Mouse (Mus musculus): ENCODE results near the gene Kcnj12. TPM values are rescaled to one million over a fixed set of nuclear protein-coding genes. Genes with fewer than 3 reads are reported as not detected.

Gene Kcnj12
- polyA plus RNA-seq, 1 experiment: 0.58 TPM

DNA sequence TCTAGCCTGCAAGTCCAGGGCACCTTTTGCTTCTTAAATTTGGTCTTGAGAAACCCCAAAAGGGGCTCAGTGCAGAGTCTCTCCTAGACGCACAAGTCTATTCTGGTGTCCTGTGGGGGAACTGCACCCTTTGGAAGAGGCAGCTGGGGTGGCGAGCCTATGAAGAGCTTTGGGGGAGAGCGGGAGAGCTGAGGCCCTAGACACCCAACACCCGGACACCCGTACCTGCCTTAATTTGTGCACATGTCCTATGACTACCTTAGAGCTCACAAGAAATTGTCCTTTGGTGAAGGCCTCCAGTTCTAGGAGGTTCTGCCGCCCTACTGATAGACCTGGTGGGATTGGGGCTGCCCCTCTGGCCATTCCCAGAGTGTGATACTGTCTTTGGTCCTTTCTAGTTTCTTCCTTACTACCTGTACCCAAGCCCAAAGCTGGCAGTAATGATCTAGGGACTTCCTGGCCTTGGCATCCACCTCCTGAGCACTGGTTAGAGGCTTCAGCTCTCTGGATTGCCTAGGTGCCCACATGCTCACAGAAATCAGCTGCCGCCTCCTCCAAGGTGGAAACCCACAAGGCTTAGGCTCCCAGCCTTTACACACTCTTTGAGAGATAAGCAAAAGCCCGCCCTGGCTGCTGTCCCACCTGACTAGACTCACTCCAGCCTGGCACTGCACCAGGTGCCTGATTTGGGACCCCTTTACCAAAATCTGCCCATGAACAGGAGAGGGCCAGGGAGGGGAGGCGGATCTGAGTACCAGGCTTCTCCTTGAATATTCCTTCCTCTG is 1.2 kb downstream of the Kcnj12 start:
- no peak for DNase-seq (ENCODE audit: low read depth, low spot score)
- 50% methylated on average over 9 of the region's 9 CpGs for WGBS

DNA sequence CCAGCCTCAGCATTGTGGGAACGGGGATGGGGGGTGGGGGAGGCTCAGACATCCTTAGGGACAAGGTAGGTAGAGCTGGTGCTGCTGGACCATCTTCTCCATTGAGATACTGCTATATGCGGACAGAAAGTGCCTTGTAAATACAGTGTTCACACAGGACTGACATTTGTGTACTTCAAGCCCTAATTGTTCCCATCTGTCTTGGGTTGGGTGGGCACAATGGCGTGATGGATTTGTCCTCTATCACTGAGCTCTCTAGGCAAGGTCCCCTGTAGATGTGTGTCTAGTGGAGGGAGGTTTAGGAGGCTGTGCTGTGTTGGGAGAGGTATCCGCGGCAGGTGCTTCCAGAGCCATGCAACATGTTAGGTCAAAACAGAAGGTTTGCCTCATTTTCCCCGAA is 2.0 kb downstream of the Kcnj12 start:
- no peak for DNase-seq (ENCODE audit: low read depth, low spot score)
- WGBS: 76% methylated on average over 6 of the region's 6 CpGs

DNA sequence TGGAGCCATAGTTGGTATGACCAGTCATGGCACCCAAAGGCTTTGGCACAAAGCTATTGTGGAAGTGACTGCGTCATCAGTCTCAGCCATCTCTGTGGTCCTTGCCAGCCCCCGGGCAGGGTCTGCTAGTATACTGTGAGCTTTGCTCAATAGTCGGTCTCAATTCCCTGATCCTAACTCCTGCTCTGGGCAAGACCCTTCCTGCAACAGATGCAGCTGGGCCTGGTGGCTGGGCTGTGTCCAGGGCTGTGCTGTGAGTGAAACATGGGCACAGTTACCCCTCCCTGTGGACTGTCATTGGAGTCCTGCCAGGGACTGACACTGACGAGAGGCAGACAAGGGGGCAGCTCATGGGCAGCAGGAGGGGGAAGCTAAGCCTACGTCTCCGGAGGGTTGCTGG is 2.6 kb downstream of the Kcnj12 start:
- DNase-seq (ENCODE audit: low read depth, low spot score): no peak
- 69% methylated on average over 6 of the region's 6 CpGs for WGBS

DNA sequence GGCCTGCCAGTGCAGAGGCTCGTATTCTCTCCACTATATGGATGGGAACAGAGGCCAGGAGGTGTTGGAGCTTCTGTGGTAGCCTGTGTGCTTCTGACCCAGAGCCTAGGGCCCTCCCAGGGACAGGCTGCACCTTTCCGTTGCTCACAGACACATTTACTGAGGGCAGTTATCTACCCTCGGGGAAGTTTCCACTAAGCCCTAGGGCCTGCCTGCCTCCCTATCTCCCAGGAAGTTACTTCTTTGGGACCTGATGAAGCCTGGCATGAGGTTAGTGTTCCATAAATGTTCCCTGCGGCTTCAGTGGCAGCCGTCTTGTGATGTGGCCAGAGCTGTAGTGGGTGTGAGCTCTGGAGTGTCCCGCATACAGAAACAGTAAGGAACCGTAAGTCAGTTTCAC is 3.2 kb downstream of the Kcnj12 start:
- DNase-seq (ENCODE audit: low read depth, low spot score): no peak
- 66% methylated on average over 7 of the region's 7 CpGs for WGBS

DNA sequence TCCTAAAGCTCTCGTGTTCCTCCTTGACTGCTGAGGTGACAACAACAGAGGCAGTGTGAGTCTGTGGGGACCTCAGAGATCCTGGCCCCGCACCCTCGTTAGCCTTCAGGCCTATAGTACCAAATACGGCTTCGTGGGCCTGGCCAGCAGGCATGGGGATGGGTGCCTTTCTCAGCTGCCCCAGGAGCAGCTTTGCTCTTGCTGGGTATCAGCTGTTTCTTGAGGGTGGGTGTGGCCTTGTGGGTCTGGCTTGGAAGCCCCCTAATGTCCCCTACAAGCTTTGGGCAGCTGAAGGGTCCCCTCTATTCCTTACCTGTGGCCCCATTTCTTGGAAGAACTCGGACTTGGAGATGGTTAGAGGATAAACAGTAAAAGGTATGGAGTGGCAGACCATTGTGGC is 4.0 kb downstream of the Kcnj12 start:
- DNase-seq (ENCODE audit: low read depth, low spot score): no peak
- 74% methylated on average over 6 of the region's 6 CpGs for WGBS

DNA sequence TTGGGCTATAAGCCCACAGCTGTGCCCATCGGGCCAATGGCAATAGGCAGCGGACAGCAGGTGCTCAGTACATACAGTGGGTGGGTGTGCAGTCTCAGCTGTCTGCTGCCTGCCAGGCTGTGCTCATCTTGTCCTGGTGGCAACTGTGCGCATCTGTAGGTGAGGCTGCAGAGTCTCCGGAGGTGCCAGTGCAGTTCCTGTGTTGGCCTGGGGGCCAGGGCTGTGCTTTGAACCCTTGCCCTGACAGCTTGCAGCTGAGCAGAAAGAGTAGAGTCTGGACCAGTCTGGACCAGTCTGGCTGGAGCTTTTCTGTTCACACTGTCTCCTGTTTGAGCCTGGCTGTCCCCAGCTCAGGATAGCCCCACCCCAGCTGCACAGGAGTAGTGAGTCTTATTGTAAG is 4.8 kb downstream of the Kcnj12 start:
- WGBS: 93% methylated on average over 4 of the region's 4 CpGs
- no peak for DNase-seq (ENCODE audit: low read depth, low spot score)

DNA sequence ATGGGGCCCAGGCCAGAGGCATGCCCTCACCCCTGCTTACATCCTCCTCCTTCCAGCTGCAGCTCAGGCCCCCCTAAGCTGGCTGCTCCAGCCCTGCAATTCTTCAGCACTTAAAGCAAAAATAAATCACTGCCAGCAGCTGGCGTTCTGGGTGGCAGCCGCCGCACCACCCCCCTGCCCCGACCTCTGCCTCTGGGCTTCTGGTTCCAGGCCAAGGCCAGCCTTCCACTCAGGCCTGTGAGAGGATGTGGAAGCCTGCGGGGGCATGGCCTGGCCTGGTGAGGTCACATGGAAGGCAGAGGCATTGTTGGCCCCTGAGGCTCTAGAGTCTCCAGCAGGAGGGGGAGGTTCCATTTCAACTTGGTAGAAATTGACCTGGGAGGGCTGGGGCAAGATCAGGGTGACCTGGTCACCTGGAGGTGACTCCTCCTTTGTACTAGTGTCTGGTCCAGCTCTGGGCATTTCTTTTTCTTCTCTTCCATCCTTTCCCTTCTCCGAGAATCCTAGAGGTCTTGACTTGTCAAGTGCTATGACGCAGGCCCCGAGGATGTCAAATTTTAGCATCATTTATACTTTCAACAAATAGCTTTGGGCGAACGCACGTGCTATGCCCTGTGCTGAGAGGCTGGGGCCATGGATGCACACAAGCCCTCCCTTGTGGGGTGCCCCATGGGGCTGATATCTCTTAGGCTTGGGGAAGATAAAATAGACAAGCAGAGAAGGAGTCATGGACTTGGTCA is 6.0 kb downstream of the Kcnj12 start:
- 57% methylated on average over 11 of the region's 11 CpGs for WGBS
- no peak for DNase-seq (ENCODE audit: low read depth, low spot score)

DNA sequence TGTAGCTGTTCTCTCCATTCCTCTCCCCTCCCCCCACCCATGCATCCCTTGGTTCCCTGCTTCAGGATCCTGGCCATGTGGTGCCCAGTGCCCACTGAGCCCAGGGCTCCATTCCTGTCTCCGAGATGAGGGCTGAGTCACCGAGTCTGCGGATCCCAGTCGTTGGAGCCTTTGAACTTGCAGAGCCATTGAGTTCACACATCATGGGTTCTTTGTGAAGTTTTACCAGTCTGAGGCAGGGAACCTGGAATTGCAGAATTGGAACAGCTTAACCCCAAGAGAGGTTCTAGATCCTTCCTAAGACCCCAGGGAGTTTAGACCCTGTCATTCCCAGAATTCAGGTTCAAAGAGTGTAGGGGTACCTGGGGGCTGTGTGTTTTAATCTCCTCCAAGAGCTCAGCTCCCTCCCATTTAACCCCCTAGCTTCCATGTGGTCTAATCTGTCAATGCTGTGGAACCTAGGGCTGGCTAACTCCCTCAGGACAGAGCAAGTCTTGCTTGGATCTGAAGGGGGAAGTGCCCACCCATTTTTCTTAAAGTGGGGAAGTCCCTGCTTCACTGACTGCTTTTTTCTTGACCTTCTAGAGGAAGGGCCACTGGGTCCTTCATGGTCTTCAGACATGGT is 6.9 kb downstream of the Kcnj12 start:
- DNase-seq (ENCODE audit: low read depth, low spot score): no peak
- 47% methylated on average over 4 of the region's 4 CpGs for WGBS

DNA sequence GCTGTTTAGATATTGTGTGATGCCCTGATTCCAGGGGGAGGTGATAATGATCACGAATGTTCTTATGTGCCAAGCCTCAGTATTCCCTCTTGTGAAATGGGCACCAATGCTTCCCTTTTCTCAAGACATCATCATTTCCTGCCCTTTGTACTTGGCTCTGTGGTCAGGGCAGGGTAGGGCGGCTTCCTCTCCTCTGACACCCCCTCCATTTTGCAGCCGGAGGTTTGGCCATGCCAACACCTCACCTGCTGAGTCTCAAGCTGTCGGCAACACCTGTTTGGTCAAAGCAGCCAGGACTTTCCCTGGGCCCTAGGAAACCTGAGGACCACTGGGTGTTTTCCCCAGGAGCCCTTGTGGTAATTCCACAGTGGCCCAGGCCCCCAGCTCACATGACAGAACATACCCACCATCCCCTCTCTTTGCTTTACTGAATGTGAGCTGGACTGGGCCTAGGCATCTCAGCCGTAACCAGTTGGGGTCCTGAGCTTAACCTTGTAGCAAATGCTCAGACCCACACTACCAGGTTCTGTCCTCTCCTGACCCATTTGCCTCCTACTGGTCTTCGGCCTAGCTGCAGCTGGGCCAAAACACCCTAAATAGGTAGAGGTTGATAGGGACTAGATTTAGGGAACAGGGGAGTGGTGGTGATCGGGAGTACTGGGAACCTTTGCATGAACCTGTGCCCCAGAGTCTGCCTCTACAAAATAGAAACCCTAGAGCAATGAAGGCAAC is 7.7 kb downstream of the Kcnj12 start:
- WGBS: 85% methylated on average over 7 of the region's 7 CpGs
- DNase-seq (ENCODE audit: low read depth, low spot score): no peak

DNA sequence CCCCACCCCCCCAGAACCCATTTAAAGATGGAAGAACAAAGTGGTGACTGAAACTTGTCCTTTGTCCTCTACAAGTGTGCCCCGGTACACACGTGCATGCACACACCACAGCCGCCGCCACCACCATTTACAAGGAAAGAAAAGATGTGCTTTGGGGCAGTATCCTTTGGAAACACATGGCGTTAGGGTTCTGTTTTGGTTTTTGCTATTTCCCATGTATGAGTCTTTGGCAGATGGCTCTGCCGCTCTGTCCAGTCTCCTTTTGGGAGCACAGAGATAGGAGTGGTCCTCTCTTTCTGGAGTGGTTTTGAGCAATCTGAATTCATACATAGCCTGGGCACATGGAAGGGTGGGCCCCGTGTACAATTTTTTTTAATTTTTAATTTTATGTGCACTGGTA is 8.8 kb downstream of the Kcnj12 start:
- 90% methylated on average over 7 of the region's 7 CpGs for WGBS

DNA sequence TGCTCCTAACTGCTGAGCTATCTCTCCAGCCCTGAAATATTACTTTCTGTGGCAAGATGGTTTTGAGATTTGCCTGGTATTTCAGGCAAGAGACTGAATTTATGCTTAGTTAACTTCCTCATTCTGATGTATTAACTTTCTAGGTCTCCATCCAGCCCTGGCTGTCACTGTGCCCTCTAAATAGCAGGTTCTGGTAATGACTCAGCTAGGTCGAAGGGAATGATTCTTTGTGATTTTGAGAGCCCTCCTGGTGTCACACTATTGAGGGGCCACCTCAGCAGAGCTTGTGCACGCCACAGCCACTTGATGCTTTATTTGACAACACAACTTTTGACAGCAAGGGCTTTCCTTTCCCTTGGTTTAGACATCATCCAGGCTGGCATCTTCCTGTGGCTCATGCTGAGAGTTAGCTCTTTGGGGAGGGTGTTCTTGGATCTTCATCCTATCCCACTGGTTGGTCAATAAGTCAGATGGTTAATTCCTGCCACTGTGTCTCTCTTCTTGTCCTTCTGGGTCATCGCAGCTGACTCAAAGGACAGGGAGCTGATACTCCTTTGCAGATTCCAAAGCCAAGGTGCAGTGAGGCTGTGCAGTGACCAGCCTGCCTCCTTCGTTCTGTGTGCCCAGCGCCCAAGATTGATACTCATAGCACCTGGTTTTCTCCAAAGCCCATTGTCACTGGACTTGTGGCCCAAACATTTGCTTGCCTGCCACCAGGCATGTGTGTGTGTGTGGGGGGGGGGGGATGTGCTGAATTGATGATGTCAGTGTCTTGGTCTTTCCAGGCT is 9.5 kb downstream of the Kcnj12 start:
- 76% methylated on average over 5 of the region's 5 CpGs for WGBS

More for the DNA sequence above, 8.8 kb downstream of the Kcnj12 start:
- no peak for DNase-seq (ENCODE audit: low read depth, low spot score)

DNA sequence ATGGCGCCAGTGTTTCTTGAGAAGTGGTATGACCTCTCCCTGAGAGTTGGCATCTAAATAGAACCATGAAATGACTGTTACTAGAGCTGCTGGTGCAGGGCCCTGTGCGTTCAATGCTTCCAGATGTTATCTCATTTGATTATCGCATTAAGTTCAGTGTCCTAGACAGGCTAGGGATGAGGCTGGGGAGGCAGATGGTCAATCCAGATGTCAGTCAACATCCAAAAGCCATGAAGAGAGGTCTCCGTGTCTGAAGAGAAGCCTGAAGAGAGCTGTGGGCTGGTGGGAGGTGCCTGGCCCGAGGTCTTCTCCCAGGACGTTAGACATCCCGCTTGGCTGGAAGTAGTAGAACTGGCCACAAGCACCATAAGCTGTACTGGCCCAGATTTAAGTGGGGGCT is 10.1 kb downstream of the Kcnj12 start:
- no peak for DNase-seq (ENCODE audit: low read depth, low spot score)
- WGBS: 81% methylated on average over 7 of the region's 7 CpGs

More for the DNA sequence above, 9.5 kb downstream of the Kcnj12 start:
- no peak for DNase-seq (ENCODE audit: low read depth, low spot score)

DNA sequence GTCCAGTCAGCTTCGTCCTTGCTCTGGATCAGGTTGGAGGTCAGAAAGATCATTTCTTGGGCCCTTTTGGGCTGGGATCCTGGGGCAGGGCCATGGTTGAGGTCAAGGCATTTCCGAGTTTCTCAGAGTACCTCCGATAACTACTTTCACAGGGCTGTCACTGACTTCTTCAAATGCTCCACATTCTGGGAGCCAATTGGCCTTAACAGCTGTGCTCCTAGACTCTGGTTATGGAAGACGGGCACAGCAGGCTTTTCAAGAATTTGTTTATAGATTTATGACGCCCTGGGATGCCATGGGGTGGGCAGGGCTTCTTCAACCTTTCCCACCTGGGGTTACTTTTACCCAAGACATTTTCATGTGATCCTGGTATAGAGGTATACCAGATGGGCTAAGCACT is 10.8 kb downstream of the Kcnj12 start:
- WGBS: 46% methylated on average over 5 of the region's 5 CpGs
- no peak for DNase-seq (ENCODE audit: low read depth, low spot score)

DNA sequence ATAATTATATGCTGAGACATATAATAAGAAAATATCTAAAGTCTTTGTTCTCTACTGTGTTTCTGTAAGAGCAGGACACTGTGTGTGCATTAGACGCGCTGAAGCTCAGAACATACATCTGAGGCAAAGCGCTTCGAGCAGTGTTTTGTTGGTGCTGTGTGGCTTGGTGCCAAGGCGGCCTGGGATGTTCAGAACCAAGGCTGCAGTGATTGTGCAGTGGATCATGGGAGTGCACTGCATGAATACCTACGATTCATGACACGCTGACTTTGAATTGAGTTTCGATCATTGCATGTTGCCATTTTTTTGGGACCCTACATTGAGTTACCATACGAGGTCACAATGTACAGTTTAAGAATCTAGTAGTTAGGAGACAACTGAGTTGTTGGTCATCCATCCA is 14.3 kb downstream of the Kcnj12 start:
- 93% methylated on average over 9 of the region's 9 CpGs for WGBS
- DNase-seq (ENCODE audit: low read depth, low spot score): no peak

DNA sequence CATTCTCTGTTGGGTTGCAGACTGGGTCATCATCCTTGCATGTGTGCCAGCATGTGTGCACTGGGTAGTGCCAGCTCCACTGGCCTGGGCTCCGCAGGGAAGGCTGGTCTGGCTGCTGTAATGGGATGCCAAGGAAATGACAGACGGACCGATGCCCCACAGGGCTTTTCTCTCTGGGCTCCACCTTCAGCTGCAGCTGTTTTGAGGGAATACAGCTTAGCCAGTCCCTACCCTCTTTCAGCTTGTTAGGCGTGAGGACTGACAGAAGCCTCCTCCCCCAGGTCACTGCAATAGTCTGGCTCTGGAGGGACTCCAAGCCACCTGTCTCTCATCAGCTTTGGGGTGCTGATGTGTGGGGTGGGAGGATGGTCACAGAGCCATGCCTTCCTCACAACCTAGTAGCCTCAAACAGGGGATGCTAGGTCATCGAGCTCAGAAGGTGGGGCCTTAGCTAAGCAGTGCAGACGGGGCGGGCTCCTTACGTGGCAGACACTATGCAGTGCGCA is 16.0 kb downstream of the Kcnj12 start:
- DNase-seq (ENCODE audit: low read depth, low spot score): no peak
- 73% methylated on average over 9 of the region's 9 CpGs for WGBS

DNA sequence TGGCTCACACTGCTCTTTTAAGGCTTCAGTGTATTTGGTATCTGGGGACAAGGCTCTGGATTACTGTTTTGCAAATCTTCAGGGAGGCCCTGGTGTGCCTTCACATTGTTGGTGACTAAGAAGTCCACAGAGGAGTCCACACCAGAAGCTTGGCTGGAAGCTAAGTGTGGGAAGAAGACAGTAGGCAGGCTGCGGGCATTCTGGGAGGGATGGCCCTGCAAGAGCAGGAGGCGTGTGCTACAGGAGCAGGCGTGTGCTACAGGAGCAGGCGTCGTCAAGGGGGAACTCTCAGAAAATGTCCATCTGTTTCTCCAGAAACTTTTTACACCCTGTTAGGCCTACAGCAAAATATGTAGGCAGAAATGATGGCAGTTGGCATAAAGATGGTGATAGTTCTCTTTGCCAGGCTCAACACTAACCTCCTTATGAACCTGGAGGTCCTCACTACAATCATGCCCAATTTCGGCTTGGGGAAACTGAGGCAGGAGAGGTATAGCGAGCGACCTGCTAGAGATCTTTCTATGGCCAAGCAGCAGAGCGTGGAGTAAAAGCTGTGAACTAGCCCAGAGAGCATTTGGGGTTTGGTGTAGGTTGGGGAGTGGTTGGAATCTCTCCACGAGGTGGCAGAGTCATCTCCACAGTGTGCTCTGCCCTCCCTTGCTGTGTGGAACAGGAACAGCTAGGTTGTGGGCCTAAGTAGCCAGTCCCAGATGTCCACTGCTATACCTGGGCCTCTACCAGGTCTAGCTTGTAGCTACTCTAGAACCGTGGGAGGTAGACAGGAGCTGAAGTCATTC is 18.7 kb downstream of the Kcnj12 start:
- 74% methylated on average over 11 of the region's 11 CpGs for WGBS
- DNase-seq (ENCODE audit: low read depth, low spot score): no peak

DNA sequence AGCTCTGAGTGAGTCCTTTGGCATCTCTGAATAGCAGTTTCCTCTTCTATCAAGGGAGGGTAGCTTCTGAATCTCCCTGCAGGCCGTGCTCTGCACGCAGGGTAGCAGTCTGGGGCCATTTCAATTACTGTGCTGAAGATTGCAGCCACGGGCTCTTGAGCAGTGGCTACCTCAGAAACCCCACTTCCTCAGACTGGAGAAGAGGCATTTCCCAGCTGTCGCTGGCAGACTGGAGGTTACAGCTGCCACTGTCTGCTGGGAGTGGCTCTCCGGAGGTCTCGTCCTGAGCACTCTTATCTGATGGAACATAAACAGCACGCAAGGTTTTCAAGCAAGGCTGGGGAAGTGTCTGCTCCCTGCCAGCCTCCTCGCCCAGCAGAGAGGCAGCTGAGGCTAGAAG is 20.2 kb downstream of the Kcnj12 start:
- no peak for DNase-seq (ENCODE audit: low read depth, low spot score)
- 4% methylated on average over 8 of the region's 8 CpGs for WGBS

Measured in large intestine, adult 2 months (tissue).